Mouse (Mus musculus): ENCODE measurements at regions not wholly inside any gene's neighbourhood (a gene's known extent, or its start where the extent isn't known, plus 50 kb on each side); places are given as distances from the start of the nearest gene placed in this dataset.

GRCm38 (mm10) chrX:32224989-32225388, 53.2 kb upstream of the Btbd35f2 start:
- in situ Hi-C loops (cut with MboI, MseI), result loop anchor here in 1 of 2 experiments (25.0 kb wide), 1 partner anchor 663 kb away; the partner anchor contains the start of gene Gm21883
